Mouse (Mus musculus) G1E (cell line): ENCODE measurements at regions not wholly inside any gene's neighbourhood (a gene's known extent, or its start where the extent isn't known, plus 50 kb on each side); places are given as distances from the start of the nearest gene placed in this dataset.

Experiments used
- CTCF ChIP-seq: IDR thresholded peaks from 2 replicates; pipeline ENCODE4 v1.5.1; 2012; ENCODE audit warnings: low read depth, low read length, inconsistent platforms, mixed read lengths
- GATA1 ChIP-seq: IDR thresholded peaks from 2 replicates; pipeline ENCODE4 v1.6.1; 2012; ENCODE audit warnings: borderline replicate concordance, low read length, inconsistent platforms, mixed read lengths
- TAL1 ChIP-seq: conservative IDR thresholded peaks from 2 replicates; pipeline ENCODE4 v1.6.1; 2012; ENCODE audit warnings: low read depth, low read length, inconsistent platforms, mixed read lengths

DNA sequence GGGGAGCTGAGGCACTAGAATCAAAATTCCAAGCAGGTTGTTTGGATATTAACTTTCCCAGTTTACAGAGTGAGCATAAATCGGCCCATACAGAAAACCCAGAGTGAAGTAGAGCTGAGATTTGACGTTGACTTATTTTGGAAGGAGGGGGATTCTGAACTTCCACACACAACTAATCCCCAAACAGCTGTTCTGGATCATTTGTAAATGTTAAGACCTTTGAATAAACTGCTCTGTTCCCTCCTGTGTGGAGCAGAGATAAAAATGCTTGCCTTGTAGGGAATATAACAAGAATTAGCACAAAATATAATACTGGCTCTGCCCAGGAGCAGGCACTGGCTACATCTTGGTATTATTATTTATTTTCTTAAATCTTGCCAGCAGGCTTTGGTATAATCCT, 2057.0 kb downstream of the 4930444P10Rik start:
- no peak for TF ChIP-seq GATA1
- no peak for TF ChIP-seq CTCF
- no peak for TF ChIP-seq TAL1
